Mouse (Mus musculus): ENCODE data around the gene Cs.
"Not testable (repeated sequence)": the region's sequence is repeated elsewhere in the genome, so short reads cannot be mapped to it uniquely, and the experiment has no call there.

Cs gene

GRCm38 (mm10) chr10:128337306-128338181 is at the start of gene Cs:
Gene Cs (plus strand): TSS chr10:128337734.
- DNase-seq, result peak; percentile 98

GRCm38 (mm10) chr10:128290594-128290993 is 46.9 kb upstream of the Cs start:
- DNase-seq, result not testable (repeated sequence)

GRCm38 (mm10) chr10:128296370-128297090 is 41.0 kb upstream of the Cs start:
- no peak for DNase-seq

- peak; percentile 82 for DNase-seq
Measured at GRCm38 (mm10) chr10:128297221-128297620, 40.3 kb upstream of the Cs start.

GRCm38 (mm10) chr10:128297622-128298021 is 39.9 kb upstream of the Cs start:
- DNase-seq, result peak; percentile 79

GRCm38 (mm10) chr10:128298243-128298642 is 39.3 kb upstream of the Cs start:
- no peak for DNase-seq

GRCm38 (mm10) chr10:128298702-128299171 is 38.8 kb upstream of the Cs start, which contains the start of gene Il23a:
Gene Il23a (minus strand): TSS chr10:128298752.
- no peak for DNase-seq

- peak; percentile 62 for DNase-seq
Measured at GRCm38 (mm10) chr10:128302357-128302756, 35.2 kb upstream of the Cs start.

- no peak for DNase-seq
Measured at GRCm38 (mm10) chr10:128302785-128303125, 34.8 kb upstream of the Cs start.

- peak; percentile 100 for DNase-seq
Measured at GRCm38 (mm10) chr10:128303126-128304021, 34.2 kb upstream of the Cs start, which contains the start of gene Pan2. Gene Pan2 (plus strand): TSS chr10:128303335.

GRCm38 (mm10) chr10:128309654-128310053 is 27.9 kb upstream of the Cs start:
- DNase-seq, result no peak

- no peak for DNase-seq
Measured at GRCm38 (mm10) chr10:128310177-128310576, 27.4 kb upstream of the Cs start.

- DNase-seq, result no peak
Measured at GRCm38 (mm10) chr10:128310902-128311301, 26.6 kb upstream of the Cs start.

- DNase-seq, result no peak
Measured at GRCm38 (mm10) chr10:128315578-128315977, 22.0 kb upstream of the Cs start.

- DNase-seq, result peak; percentile 35
Measured at GRCm38 (mm10) chr10:128321641-128322040, 15.9 kb upstream of the Cs start.

- peak; percentile 77 for DNase-seq
Measured at GRCm38 (mm10) chr10:128322141-128323108, 15.1 kb upstream of the Cs start, which contains the start of gene Cnpy2. Gene Cnpy2 (plus strand): TSS chr10:128322459.

- no peak for DNase-seq
Measured at GRCm38 (mm10) chr10:128323516-128323915, 14.0 kb upstream of the Cs start.

- DNase-seq, result no peak
Measured at GRCm38 (mm10) chr10:128326825-128327224, 10.7 kb upstream of the Cs start.

GRCm38 (mm10) chr10:128327610-128328009 is 9.9 kb upstream of the Cs start:
- DNase-seq, result no peak

GRCm38 (mm10) chr10:128332358-128333249 is 4.9 kb upstream of the Cs start:
- DNase-seq, result not testable (repeated sequence)
